Mouse (Mus musculus) testis, adult 2 months (tissue): ENCODE measurements around the gene Ptpn18.

Source experiments
- CTCF ChIP-seq: fragments of 200-500 bp; IDR thresholded peaks from 2 replicates; pipeline ENCODE4 v1.5.1; 2012; ENCODE audit warnings: low read depth, mild to moderate bottlenecking, inconsistent platforms, low read length, moderate library complexity; ENCODE audit not compliant: control insufficient read depth, insufficient read depth, insufficient replicate concordance
- POLR2A ChIP-seq: fragments of 200-500 bp; IDR thresholded peaks from 2 replicates; pipeline ENCODE4 v1.6.1; 2012; ENCODE audit warnings: low read depth, mild to moderate bottlenecking, inconsistent platforms, low read length, moderate library complexity; ENCODE audit not compliant: control insufficient read depth

DNA sequence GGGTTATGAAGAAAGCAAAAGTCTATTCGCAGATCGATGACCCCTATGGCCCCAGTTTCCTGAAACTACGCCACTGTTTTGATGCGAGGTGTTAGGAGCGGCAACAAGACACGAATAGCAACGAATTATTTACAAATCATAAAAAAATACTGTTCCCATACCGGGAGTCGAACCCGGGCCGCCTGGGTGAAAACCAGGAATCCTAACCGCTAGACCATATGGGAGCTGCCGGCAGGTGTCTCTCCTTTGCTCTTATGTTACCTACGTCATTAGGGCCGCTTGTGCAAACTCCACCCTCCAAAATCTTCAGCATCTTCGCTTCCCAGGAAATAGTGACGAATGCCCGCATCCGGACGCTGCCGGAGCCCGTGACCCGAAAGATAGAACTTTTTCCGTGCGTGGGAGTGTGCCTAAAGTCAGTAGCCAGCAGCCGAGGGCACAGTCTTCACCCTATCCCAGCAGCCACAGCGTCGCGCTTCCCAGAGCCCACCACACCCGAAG is 24.9 kb upstream of the Ptpn18 start:
- TF ChIP-seq CTCF: no peak
- TF ChIP-seq POLR2A: 0 out of 2 replicates have a peak, but pooled peaks have one; percentile 17
